Mouse (Mus musculus): ENCODE data around the gene Zfp644.

GRCm38 (mm10) chr5:106615006-106615405 is 82.1 kb downstream of the Zfp644 start:
- no peak for TF ChIP-seq CTCF (IDR thresholded peaks at IDR 0.05; ENCODE audit: control insufficient read depth, insufficient read depth, insufficient replicate concordance, low read depth, low read length)
- no peak for TF ChIP-seq POLR2A (IDR thresholded peaks at IDR 0.05; ENCODE audit: control insufficient read depth, low read depth, low read length)

Data from testis, adult 2 months (tissue).